Mouse (Mus musculus) stomach, embryonic 15.5 days (tissue): ENCODE results near the gene Fam187a. TPM values are rescaled to one million over a fixed set of nuclear protein-coding genes. Genes with fewer than 3 reads are reported as not detected.

ENCODE experiments used
- ATAC-seq: fragments of 200-750 bp; cut with Nextera tagmentation; 2 replicates; pipeline ENCODE4 v1.8.0; 2017; ENCODE audit warnings: low read depth, moderate number of reproducible peaks, moderate TSS enrichment; ENCODE audit not compliant: insufficient read depth, low FRiP score
- H3K27ac ChIP-seq: fragments of 300-500 bp; sonication (generic); 2 replicates; pipeline ENCODE4 v1.5.1; 2015; ENCODE audit warnings: mild to moderate bottlenecking, inconsistent platforms
- H3K27me3 ChIP-seq: fragments of 300-500 bp; sonication (generic); replicated peaks from 2 replicates; pipeline ENCODE4 v1.6.1; 2015; ENCODE audit warnings: inconsistent platforms
- H3K36me3 ChIP-seq: fragments of 300-500 bp; sonication (generic); 2 replicates; pipeline ENCODE4 v1.6.1; 2015; ENCODE audit warnings: inconsistent platforms
- H3K4me1 ChIP-seq: fragments of 300-500 bp; sonication (generic); 2 replicates; pipeline ENCODE4 v1.6.1; 2015; ENCODE audit warnings: inconsistent platforms
- H3K4me2 ChIP-seq: fragments of 300-500 bp; sonication (generic); 2 replicates; pipeline ENCODE4 v1.6.1; 2015; ENCODE audit warnings: mild to moderate bottlenecking, inconsistent platforms
- H3K4me3 ChIP-seq: fragments of 300-500 bp; sonication (generic); replicated peaks from 2 replicates; pipeline ENCODE4 v1.5.1; 2015; ENCODE audit warnings: inconsistent platforms
- H3K9ac ChIP-seq: fragments of 300-500 bp; sonication (generic); 2 replicates; pipeline ENCODE4 v1.6.1; 2015; ENCODE audit warnings: inconsistent platforms
- H3K9me3 ChIP-seq: fragments of 300-500 bp; sonication (generic); 2 replicates; pipeline ENCODE4 v1.6.1; 2016; ENCODE audit warnings: inconsistent platforms
- WGBS: fragments of 180-500 bp; shearing (Covaris S2); methylation state at CpG from one replicate; pipeline ENCODE4 v1.1.7; 2015; 5-methylcytosine and 5-hydroxymethylcytosine counted together
- polyA plus RNA-seq: library from polyadenylated mRNA; unstranded; fragments of >200 nt; fragmentation: Nextera tagmentation; extraction: Ambion mirVana; gene quantifications from 2 replicates; pipeline ENCODE4 v1.2.1, GENCODE M21; 2015

The Fam187a gene
- not detected in 2 replicates for polyA plus RNA-seq

- Histone ChIP-seq H3K27me3 (peaks cover 8% of the 10 kb centered on the region; the same call in 1 of the 2 replicates), H3K9ac (no peak within 1 kb of the TSS), H3K4me1 (0 out of 2 replicates have a peak, but pooled peaks cover 11% of the 10 kb centered on the region), H3K36me3 (no peaks in the 10 kb centered on the region), H3K4me2 (no peak within 1 kb of the TSS), H3K27ac (no peak within 1 kb of the TSS), H3K9me3 (no peaks in the 10 kb centered on the region), H3K4me3 (no peak within 1 kb of the TSS)
- WGBS, result 53% methylated on average over 10 of the region's 10 CpGs
- ATAC-seq, result no peak
These were observed at the start of gene Fam187a for GRCm38 (mm10) chr11:102884616-102885219. Fam187a (plus strand) TSS chr11:102885169.

GRCm38 (mm10) chr11:102835549-102835948 lies 49.4 kb upstream of the Fam187a start, which contains the start of gene Higd1b:
Higd1b (plus strand) TSS chr11:102835849.
- no peak within 1 kb of the TSS for H3K9ac ChIP-seq
- no peak within 1 kb of the TSS for H3K27ac ChIP-seq
- H3K4me3 ChIP-seq, result no peak within 1 kb of the TSS
- H3K4me1 ChIP-seq, result 0 out of 2 replicates have a peak, but pooled peaks cover 7% of the 10 kb centered on the region
- WGBS, result 65% methylated on average over 4 of the region's 4 CpGs
- H3K36me3 ChIP-seq, result peaks cover 23% of the 10 kb centered on the region; the same call in 1 of the 2 replicates
- no peaks in the 10 kb centered on the region for H3K27me3 ChIP-seq
- ATAC-seq, result no peak
- no peaks in the 10 kb centered on the region for H3K9me3 ChIP-seq
- H3K4me2 ChIP-seq, result no peak within 1 kb of the TSS

- no peaks in the 10 kb centered on the region for H3K9me3 ChIP-seq
- no peak overlapping the region for H3K9ac ChIP-seq
- H3K4me1 ChIP-seq, result 0 out of 2 replicates have a peak, but pooled peaks cover 7% of the 10 kb centered on the region
- no peak overlapping the region for H3K27ac ChIP-seq
- H3K4me2 ChIP-seq, result no peak overlapping the region
- H3K36me3 ChIP-seq, result peaks cover 28% of the 10 kb centered on the region
- no peak for ATAC-seq
- no peak overlapping the region for H3K4me3 ChIP-seq
- 89% methylated on average over 9 of the region's 9 CpGs for WGBS
- no peaks in the 10 kb centered on the region for H3K27me3 ChIP-seq
These were observed 48.8 kb upstream of the Fam187a start for GRCm38 (mm10) chr11:102836146-102836545.

GRCm38 (mm10) chr11:102837385-102837784 lies 47.6 kb upstream of the Fam187a start:
- Histone ChIP-seq H3K36me3 (peaks cover 32% of the 10 kb centered on the region), H3K4me2 (no peak overlapping the region), H3K9me3 (no peaks in the 10 kb centered on the region), H3K9ac (no peak overlapping the region), H3K27me3 (no peaks in the 10 kb centered on the region), H3K27ac (no peak overlapping the region), H3K4me1 (0 out of 2 replicates have a peak, but pooled peaks cover 7% of the 10 kb centered on the region), H3K4me3 (no peak overlapping the region)
- ATAC-seq, result no peak
- WGBS, result 97% methylated on average over 1 of the region's 1 CpGs

- H3K27ac ChIP-seq, result no peak overlapping the region
- peaks cover 37% of the 10 kb centered on the region for H3K36me3 ChIP-seq
- no peak for ATAC-seq
- H3K4me2 ChIP-seq, result no peak overlapping the region
- no peaks in the 10 kb centered on the region for H3K9me3 ChIP-seq
- H3K27me3 ChIP-seq, result no peaks in the 10 kb centered on the region
- WGBS, result 77% methylated on average over 2 of the region's 2 CpGs
- no peak overlapping the region for H3K9ac ChIP-seq
- H3K4me1 ChIP-seq, result 0 out of 2 replicates have a peak, but pooled peaks cover under 1% of the 10 kb centered on the region
- no peak overlapping the region for H3K4me3 ChIP-seq
These were observed 46.8 kb upstream of the Fam187a start for GRCm38 (mm10) chr11:102838126-102838525.

- H3K4me1 ChIP-seq, result no peaks in the 10 kb centered on the region
- H3K27me3 ChIP-seq, result no peaks in the 10 kb centered on the region
- H3K4me3 ChIP-seq, result no peak overlapping the region
- no peak overlapping the region for H3K4me2 ChIP-seq
- peaks cover 42% of the 10 kb centered on the region for H3K36me3 ChIP-seq
- no peak for ATAC-seq
- no peaks in the 10 kb centered on the region for H3K9me3 ChIP-seq
- no peak overlapping the region for H3K9ac ChIP-seq
- WGBS, result 80% methylated on average over 9 of the region's 9 CpGs
- H3K27ac ChIP-seq, result no peak overlapping the region
These were observed 46.3 kb upstream of the Fam187a start for GRCm38 (mm10) chr11:102838616-102839150.

GRCm38 (mm10) chr11:102845926-102846325 lies 39.0 kb upstream of the Fam187a start:
- 67% methylated on average over 10 of the region's 10 CpGs for WGBS
- Histone ChIP-seq H3K9me3 (no peaks in the 10 kb centered on the region), H3K9ac (no peak overlapping the region), H3K4me3 (no peak overlapping the region), H3K4me2 (no peak overlapping the region), H3K4me1 (no peaks in the 10 kb centered on the region), H3K27ac (no peak overlapping the region), H3K36me3 (peaks cover 68% of the 10 kb centered on the region), H3K27me3 (no peaks in the 10 kb centered on the region)
- ATAC-seq, result no peak

GRCm38 (mm10) chr11:102851883-102852282 lies 33.1 kb upstream of the Fam187a start:
- Histone ChIP-seq H3K9me3 (no peaks in the 10 kb centered on the region), H3K27ac (no peak overlapping the region), H3K4me2 (no peak overlapping the region), H3K9ac (no peak overlapping the region), H3K4me1 (no peaks in the 10 kb centered on the region), H3K4me3 (no peak overlapping the region), H3K36me3 (peaks cover 61% of the 10 kb centered on the region), H3K27me3 (no peaks in the 10 kb centered on the region)
- ATAC-seq, result no peak
- 65% methylated on average over 5 of the region's 5 CpGs for WGBS

GRCm38 (mm10) chr11:102853760-102854159 lies 31.2 kb upstream of the Fam187a start:
- H3K4me3 ChIP-seq, result no peak overlapping the region
- no peaks in the 10 kb centered on the region for H3K4me1 ChIP-seq
- H3K9me3 ChIP-seq, result no peaks in the 10 kb centered on the region
- peaks cover 62% of the 10 kb centered on the region for H3K36me3 ChIP-seq
- H3K9ac ChIP-seq, result no peak overlapping the region
- no peak overlapping the region for H3K27ac ChIP-seq
- no peak overlapping the region for H3K4me2 ChIP-seq
- no peak for ATAC-seq
- no peaks in the 10 kb centered on the region for H3K27me3 ChIP-seq

- Histone ChIP-seq H3K9me3 (no peaks in the 10 kb centered on the region), H3K4me2 (no peak overlapping the region), H3K4me1 (no peaks in the 10 kb centered on the region), H3K4me3 (no peak overlapping the region), H3K27me3 (no peaks in the 10 kb centered on the region), H3K9ac (no peak overlapping the region), H3K27ac (no peak overlapping the region), H3K36me3 (peaks cover 64% of the 10 kb centered on the region)
- no peak for ATAC-seq
- 79% methylated on average over 6 of the region's 6 CpGs for WGBS
These were observed 29.0 kb upstream of the Fam187a start for GRCm38 (mm10) chr11:102855941-102856340.

GRCm38 (mm10) chr11:102858951-102859350 lies 26.0 kb upstream of the Fam187a start:
- H3K27ac ChIP-seq, result no peak overlapping the region
- H3K4me1 ChIP-seq, result no peaks in the 10 kb centered on the region
- no peak overlapping the region for H3K4me2 ChIP-seq
- WGBS, result 95% methylated on average over 11 of the region's 11 CpGs
- ATAC-seq, result no peak
- H3K36me3 ChIP-seq, result peaks cover 54% of the 10 kb centered on the region
- H3K4me3 ChIP-seq, result no peak overlapping the region
- H3K9ac ChIP-seq, result no peak overlapping the region
- no peaks in the 10 kb centered on the region for H3K27me3 ChIP-seq
- H3K9me3 ChIP-seq, result no peaks in the 10 kb centered on the region

GRCm38 (mm10) chr11:102859933-102860332 lies 25.0 kb upstream of the Fam187a start:
- Histone ChIP-seq H3K36me3 (peaks cover 48% of the 10 kb centered on the region), H3K27ac (no peak overlapping the region), H3K4me1 (no peaks in the 10 kb centered on the region), H3K4me3 (no peak overlapping the region), H3K4me2 (no peak overlapping the region), H3K9me3 (no peaks in the 10 kb centered on the region), H3K27me3 (no peaks in the 10 kb centered on the region), H3K9ac (no peak overlapping the region)
- no peak for ATAC-seq
- 92% methylated on average over 8 of the region's 8 CpGs for WGBS
